Mouse (Mus musculus): ENCODE results near the gene Rprd1b. TPM values are rescaled to one million over a fixed set of nuclear protein-coding genes. Genes with fewer than 3 reads are reported as not detected.
A peak's percentile ranks its signal among the peaks of the same experiment; 100 is the strongest.

Rprd1b gene
- polyA plus RNA-seq, 1 experiment = 13.2 TPM

GRCm38 (mm10) chr2:158155615-158156014 lies 127.3 kb downstream of the Rprd1b start:
- TF ChIP-seq POLR2A (IDR thresholded peaks at IDR 0.05; ENCODE audit: low read depth, low read length) (no peak), CTCF (IDR thresholded peaks at IDR 0.05; ENCODE audit: extremely low read depth, insufficient read length, insufficient replicate concordance, low read depth, low read length) (no peak)
- peaks cover 27% of the 10 kb centered on the region for H3K4me1 ChIP-seq (ENCODE audit: control insufficient read depth, insufficient read depth, insufficient read length, low read length)
- 32% methylated on average over 2 of the region's 2 CpGs for WGBS
- no peaks in the 10 kb centered on the region for H3K36me3 ChIP-seq (ENCODE audit: control insufficient read depth, insufficient read depth, low read length)
- H3K27ac ChIP-seq (ENCODE audit: insufficient read depth, low read depth, low read length) = no peak overlapping the region
- H3K27me3 ChIP-seq (ENCODE audit: control insufficient read depth, insufficient read depth, low read length) = no peaks in the 10 kb centered on the region
- no peak overlapping the region for H3K4me3 ChIP-seq (ENCODE audit: low read depth, low read length)

GRCm38 (mm10) chr2:158156487-158156886 lies 128.2 kb downstream of the Rprd1b start:
- WGBS = 83% methylated on average over 9 of the region's 9 CpGs
- TF ChIP-seq CTCF (IDR thresholded peaks at IDR 0.05; ENCODE audit: extremely low read depth, insufficient read length, insufficient replicate concordance, low read depth, low read length) (no peak), POLR2A (IDR thresholded peaks at IDR 0.05; ENCODE audit: low read depth, low read length) (no peak)
- Histone ChIP-seq H3K4me3 (ENCODE audit: low read depth, low read length) (no peak overlapping the region), H3K4me1 (ENCODE audit: control insufficient read depth, insufficient read depth, insufficient read length, low read length) (peaks cover 34% of the 10 kb centered on the region), H3K27me3 (ENCODE audit: control insufficient read depth, insufficient read depth, low read length) (no peaks in the 10 kb centered on the region), H3K36me3 (ENCODE audit: control insufficient read depth, insufficient read depth, low read length) (no peaks in the 10 kb centered on the region), H3K27ac (ENCODE audit: insufficient read depth, low read depth, low read length) (no peak overlapping the region)

GRCm38 (mm10) chr2:158157654-158158053 lies 129.4 kb downstream of the Rprd1b start:
- no peaks in the 10 kb centered on the region for H3K36me3 ChIP-seq (ENCODE audit: control insufficient read depth, insufficient read depth, low read length)
- peaks cover 39% of the 10 kb centered on the region for H3K4me1 ChIP-seq (ENCODE audit: control insufficient read depth, insufficient read depth, insufficient read length, low read length)
- no peak overlapping the region for H3K27ac ChIP-seq (ENCODE audit: insufficient read depth, low read depth, low read length)
- H3K27me3 ChIP-seq (ENCODE audit: control insufficient read depth, insufficient read depth, low read length) = no peaks in the 10 kb centered on the region
- no peak overlapping the region for H3K4me3 ChIP-seq (ENCODE audit: low read depth, low read length)
- WGBS = 95% methylated on average over 8 of the region's 8 CpGs
- no peak for TF ChIP-seq CTCF (IDR thresholded peaks at IDR 0.05; ENCODE audit: extremely low read depth, insufficient read length, insufficient replicate concordance, low read depth, low read length)
- TF ChIP-seq POLR2A (IDR thresholded peaks at IDR 0.05; ENCODE audit: low read depth, low read length) = no peak

- no peaks in the 10 kb centered on the region for H3K27me3 ChIP-seq (ENCODE audit: control insufficient read depth, insufficient read depth, low read length)
- H3K27ac ChIP-seq (ENCODE audit: insufficient read depth, low read depth, low read length) = peak overlapping the region; percentile 92
- H3K4me1 ChIP-seq (ENCODE audit: control insufficient read depth, insufficient read depth, insufficient read length, low read length) = peaks cover 33% of the 10 kb centered on the region; the same call in 1 of the 2 replicates
- no peak for TF ChIP-seq CTCF (IDR thresholded peaks at IDR 0.05; ENCODE audit: extremely low read depth, insufficient read length, insufficient replicate concordance, low read depth, low read length)
- no peak for TF ChIP-seq POLR2A (IDR thresholded peaks at IDR 0.05; ENCODE audit: low read depth, low read length)
- no peaks in the 10 kb centered on the region for H3K36me3 ChIP-seq (ENCODE audit: control insufficient read depth, insufficient read depth, low read length)
- peak overlapping the region; percentile 36 for H3K4me3 ChIP-seq (ENCODE audit: low read depth, low read length)
- 17% methylated on average over 7 of the region's 7 CpGs for WGBS
These were observed 131.3 kb downstream of the Rprd1b start for GRCm38 (mm10) chr2:158159376-158160235.

GRCm38 (mm10) chr2:158161761-158162160 lies 133.5 kb downstream of the Rprd1b start:
- Histone ChIP-seq H3K4me3 (ENCODE audit: low read depth, low read length) (no peak overlapping the region), H3K27me3 (ENCODE audit: control insufficient read depth, insufficient read depth, low read length) (no peaks in the 10 kb centered on the region), H3K4me1 (ENCODE audit: control insufficient read depth, insufficient read depth, insufficient read length, low read length) (peaks cover 41% of the 10 kb centered on the region; the same call in 1 of the 2 replicates), H3K36me3 (ENCODE audit: control insufficient read depth, insufficient read depth, low read length) (no peaks in the 10 kb centered on the region), H3K27ac (ENCODE audit: insufficient read depth, low read depth, low read length) (no peak overlapping the region; the same call in 1 of the 2 replicates)
- TF ChIP-seq POLR2A (IDR thresholded peaks at IDR 0.05; ENCODE audit: low read depth, low read length) = no peak
- TF ChIP-seq CTCF (IDR thresholded peaks at IDR 0.05; ENCODE audit: extremely low read depth, insufficient read length, insufficient replicate concordance, low read depth, low read length) = no peak
- WGBS = 82% methylated on average over 6 of the region's 6 CpGs

GRCm38 (mm10) chr2:158163034-158163433 lies 134.7 kb downstream of the Rprd1b start:
- TF ChIP-seq CTCF (IDR thresholded peaks at IDR 0.05; ENCODE audit: extremely low read depth, insufficient read length, insufficient replicate concordance, low read depth, low read length) (no peak), POLR2A (IDR thresholded peaks at IDR 0.05; ENCODE audit: low read depth, low read length) (no peak)
- WGBS = 44% methylated on average over 6 of the region's 6 CpGs
- H3K4me1 ChIP-seq (ENCODE audit: control insufficient read depth, insufficient read depth, insufficient read length, low read length) = peaks cover 51% of the 10 kb centered on the region; the same call in 1 of the 2 replicates

GRCm38 (mm10) chr2:158165776-158166175 lies 137.5 kb downstream of the Rprd1b start:
- TF ChIP-seq POLR2A (IDR thresholded peaks at IDR 0.05; ENCODE audit: low read depth, low read length) = no peak
- no peak for TF ChIP-seq CTCF (IDR thresholded peaks at IDR 0.05; ENCODE audit: extremely low read depth, insufficient read length, insufficient replicate concordance, low read depth, low read length)
- Histone ChIP-seq H3K4me1 (ENCODE audit: control insufficient read depth, insufficient read depth, insufficient read length, low read length) (peaks cover 44% of the 10 kb centered on the region), H3K27ac (ENCODE audit: insufficient read depth, low read depth, low read length) (no peak overlapping the region), H3K4me3 (ENCODE audit: low read depth, low read length) (no peak overlapping the region), H3K36me3 (ENCODE audit: control insufficient read depth, insufficient read depth, low read length) (no peaks in the 10 kb centered on the region), H3K27me3 (ENCODE audit: control insufficient read depth, insufficient read depth, low read length) (no peaks in the 10 kb centered on the region)
- whole genome bisulfite sequencing = 81% methylated on average over 4 of the region's 4 CpGs

More at GRCm38 (mm10) chr2:158163034-158163433, 134.7 kb downstream of the Rprd1b start:
- no peak overlapping the region for H3K4me3 ChIP-seq (ENCODE audit: low read depth, low read length)
- no peaks in the 10 kb centered on the region for H3K36me3 ChIP-seq (ENCODE audit: control insufficient read depth, insufficient read depth, low read length)
- H3K27ac ChIP-seq (ENCODE audit: insufficient read depth, low read depth, low read length) = 0 out of 2 replicates have a peak overlapping the region, but pooled peaks have one; percentile 4
- H3K27me3 ChIP-seq (ENCODE audit: control insufficient read depth, insufficient read depth, low read length) = no peaks in the 10 kb centered on the region

Measured in small intestine, adult 2 months (tissue).